Mouse (Mus musculus) MEL (cell line): Measurements from ENCODE around the gene L3mbtl4. TPM values are rescaled to one million over a fixed set of nuclear protein-coding genes. Genes with fewer than 3 reads are reported as not detected.

Source experiments
- DNase-seq: peaks from one replicate; pipeline ENCODE4 v3.0.0; 2011; ENCODE audit warnings: low read depth, low spot score
- H3K27ac ChIP-seq: 2 replicates; pipeline ENCODE4 v1.5.1; 2012; ENCODE audit warnings: low read depth, mild to moderate bottlenecking, control low read depth, low read length, moderate library complexity; ENCODE audit not compliant: control insufficient read depth
- H3K27me3 ChIP-seq, 2 experiments: fragments of 150-350 bp in 1 of 2; sonication (generic) in 1 of 2; 2 replicates each; pipeline ENCODE4 v1.6.1; 2012; ENCODE audit warnings: low read length in 2 of 2, mild to moderate bottlenecking in 2 of 2, improper control_type of control experiment in 1 of 2, moderate library complexity in 1 of 2; ENCODE audit not compliant: insufficient read depth in 2 of 2, control insufficient read depth in 1 of 2
- H3K36me3 ChIP-seq, 2 experiments: 2 replicates each; pipeline ENCODE4 v1.6.1; 2012 to 2014; ENCODE audit warnings: low read length in 2 of 2, improper control_type of control experiment in 1 of 2, inconsistent platforms in 1 of 2, mild to moderate bottlenecking in 1 of 2; ENCODE audit not compliant: insufficient read depth in 2 of 2, control insufficient read depth in 1 of 2
- H3K4me1 ChIP-seq, 2 experiments: fragments of 150-350 bp in 1 of 2; sonication (generic) in 1 of 2; 2 replicates each; pipeline ENCODE4 v1.6.1; 2012; ENCODE audit warnings: low read length in 2 of 2, improper control_type of control experiment in 1 of 2, mild to moderate bottlenecking in 1 of 2; ENCODE audit not compliant: insufficient read depth in 2 of 2, control insufficient read depth in 1 of 2
- H3K4me3 ChIP-seq, 2 experiments: fragments of 150-350 bp in 1 of 2; sonication (generic) in 1 of 2; 2 replicates each; pipeline ENCODE4 v1.5.1; 2012; ENCODE audit warnings: low read depth in 2 of 2, low read length in 2 of 2, mild to moderate bottlenecking in 2 of 2, moderate library complexity in 2 of 2, control low read depth in 1 of 2, improper control_type of control experiment in 1 of 2; ENCODE audit not compliant: control insufficient read depth in 1 of 2, insufficient read depth in 1 of 2
- H3K79me2 ChIP-seq: 2 replicates; pipeline ENCODE4 v1.6.1; 2012; ENCODE audit warnings: mild to moderate bottlenecking, low read length, moderate library complexity; ENCODE audit not compliant: control insufficient read depth, poor library complexity, insufficient read depth
- H3K9ac ChIP-seq: 2 replicates; pipeline ENCODE4 v1.6.1; 2012; ENCODE audit warnings: low read depth, mild to moderate bottlenecking, control low read depth, low read length, moderate library complexity; ENCODE audit not compliant: control insufficient read depth, poor library complexity, severe bottlenecking
- H3K9me3 ChIP-seq: fragments of 150-350 bp; sonication (generic); replicated peaks from 2 replicates; pipeline ENCODE4 v1.6.1; 2012; ENCODE audit warnings: mild to moderate bottlenecking, low read length, improper control_type of control experiment, moderate library complexity; ENCODE audit not compliant: insufficient read depth
- CHD1 ChIP-seq: IDR thresholded peaks from 2 replicates; pipeline ENCODE4 v1.6.1; 2012; ENCODE audit warnings: low read depth, mild to moderate bottlenecking, inconsistent platforms, low read length, improper control_type of control experiment
- CHD2 ChIP-seq: IDR thresholded peaks from 2 replicates; pipeline ENCODE4 v1.6.1; 2011; ENCODE audit warnings: low read length, improper control_type of control experiment
- CTCF ChIP-seq, 3 experiments: IDR thresholded peaks in 2 of 3; conservative IDR thresholded peaks in 1 of 3; 2 replicates each; pipeline ENCODE4 v1.5.1; 2011 to 2012; ENCODE audit warnings: low read length in 3 of 3, low read depth in 2 of 3, mild to moderate bottlenecking in 2 of 3, improper control_type of control experiment in 1 of 3, inconsistent platforms in 1 of 3, mixed read lengths in 1 of 3, moderate library complexity in 1 of 3; ENCODE audit not compliant: control insufficient read depth in 1 of 3, insufficient read depth in 1 of 3, poor library complexity in 1 of 3, severe bottlenecking in 1 of 3
- GABPA ChIP-seq: IDR thresholded peaks from 2 replicates; pipeline ENCODE4 v1.6.1; 2012; ENCODE audit warnings: low read depth, mild to moderate bottlenecking, inconsistent platforms, low read length, improper control_type of control experiment, moderate library complexity
- HCFC1 ChIP-seq: IDR thresholded peaks from 2 replicates; pipeline ENCODE4 v1.6.1; 2012; ENCODE audit warnings: low read depth, mild to moderate bottlenecking, inconsistent platforms, low read length, improper control_type of control experiment, moderate library complexity
- JUND ChIP-seq: IDR thresholded peaks from 2 replicates; pipeline ENCODE4 v1.6.1; 2011; ENCODE audit warnings: low read depth, mild to moderate bottlenecking, improper control_type of control experiment, low read length
- KAT2A ChIP-seq: conservative IDR thresholded peaks from 2 replicates; pipeline ENCODE4 v1.6.1; 2012; ENCODE audit warnings: low read depth, low read length, improper control_type of control experiment, inconsistent platforms
- MAFK ChIP-seq: IDR thresholded peaks from 2 replicates; pipeline ENCODE4 v1.6.1; 2011; ENCODE audit warnings: low read depth, mild to moderate bottlenecking, low read length, improper control_type of control experiment, borderline replicate concordance
- MAZ ChIP-seq: IDR thresholded peaks from 2 replicates; pipeline ENCODE4 v1.6.1; 2012; ENCODE audit warnings: low read depth, mild to moderate bottlenecking, inconsistent platforms, low read length, improper control_type of control experiment
- MEF2A ChIP-seq: IDR thresholded peaks from 2 replicates; pipeline ENCODE4 v1.6.1; 2014; ENCODE audit warnings: low read depth, mild to moderate bottlenecking, inconsistent platforms, low read length, improper control_type of control experiment; ENCODE audit not compliant: poor library complexity, insufficient replicate concordance, severe bottlenecking; ENCODE audit errors: extremely low read depth
- MYB ChIP-seq: IDR thresholded peaks from 2 replicates; pipeline ENCODE4 v1.6.1; 2011; ENCODE audit warnings: mild to moderate bottlenecking, low read depth, low read length, improper control_type of control experiment
- MYC ChIP-seq: IDR thresholded peaks from 2 replicates; pipeline ENCODE4 v1.6.1; 2011; ENCODE audit warnings: low read depth, mild to moderate bottlenecking, low read length, improper control_type of control experiment, moderate library complexity
- NELFE ChIP-seq: IDR thresholded peaks from 2 replicates; pipeline ENCODE4 v1.6.1; 2011; ENCODE audit warnings: low read depth, low read length, improper control_type of control experiment
- NRF1 ChIP-seq: IDR thresholded peaks from 2 replicates; pipeline ENCODE4 v1.6.1; 2014; ENCODE audit warnings: low read depth, mild to moderate bottlenecking, inconsistent platforms, low read length, improper control_type of control experiment, moderate library complexity; ENCODE audit not compliant: poor library complexity, insufficient read depth, severe bottlenecking
- POLR2AphosphoS2 ChIP-seq: IDR thresholded peaks from 2 replicates; pipeline ENCODE4 v1.6.1; 2011; ENCODE audit warnings: low read length, improper control_type of control experiment
- SIN3A ChIP-seq: IDR thresholded peaks from 2 replicates; pipeline ENCODE4 v1.6.1; 2012; ENCODE audit warnings: low read length, improper control_type of control experiment, inconsistent platforms
- SMC3 ChIP-seq: IDR thresholded peaks from 2 replicates; pipeline ENCODE4 v1.6.1; 2011; ENCODE audit warnings: low read depth, low read length, improper control_type of control experiment
- TAL1 ChIP-seq: IDR thresholded peaks from 2 replicates; pipeline ENCODE4 v1.6.1; 2012; ENCODE audit warnings: mild to moderate bottlenecking, inconsistent platforms, low read length, moderate library complexity, mixed read lengths
- TBP ChIP-seq: IDR thresholded peaks from 2 replicates; pipeline ENCODE4 v1.8.0; 2011; ENCODE audit warnings: low read depth, low read length, improper control_type of control experiment
- USF2 ChIP-seq, 2 experiments: IDR thresholded peaks; 2 replicates each; pipeline ENCODE4 v1.6.1; 2011 to 2012; ENCODE audit warnings: improper control_type of control experiment in 2 of 2, low read length in 2 of 2, borderline replicate concordance in 1 of 2, inconsistent platforms in 1 of 2, low read depth in 1 of 2, mild to moderate bottlenecking in 1 of 2; ENCODE audit not compliant: insufficient read depth in 1 of 2
- polyA plus RNA-seq, 2 experiments: library from polyadenylated mRNA; stranded (reverse) in 1 of 2; unstranded in 1 of 2; fragments of >175 nt in 1 of 2; fragments of >200 nt in 1 of 2; gene quantifications; 2 replicates each; pipeline versions ENCODE4 v1.2.1 to v1.2.4; 2012; ENCODE audit warnings: low replicate concordance in 2 of 2, low read depth in 1 of 2; ENCODE audit not compliant: insufficient read length in 2 of 2, insufficient read depth in 1 of 2, missing spikeins in 1 of 2
- total RNA-seq: library from RNA; depleted of rRNA; stranded (reverse); fragments of 300-350 nt; gene quantifications from 2 replicates; pipeline ENCODE4 v1.2.3, GENCODE M21; 2012

L3mbtl4 gene
- total and polyA plus RNA-seq, 3 experiments = not detected

DNA sequence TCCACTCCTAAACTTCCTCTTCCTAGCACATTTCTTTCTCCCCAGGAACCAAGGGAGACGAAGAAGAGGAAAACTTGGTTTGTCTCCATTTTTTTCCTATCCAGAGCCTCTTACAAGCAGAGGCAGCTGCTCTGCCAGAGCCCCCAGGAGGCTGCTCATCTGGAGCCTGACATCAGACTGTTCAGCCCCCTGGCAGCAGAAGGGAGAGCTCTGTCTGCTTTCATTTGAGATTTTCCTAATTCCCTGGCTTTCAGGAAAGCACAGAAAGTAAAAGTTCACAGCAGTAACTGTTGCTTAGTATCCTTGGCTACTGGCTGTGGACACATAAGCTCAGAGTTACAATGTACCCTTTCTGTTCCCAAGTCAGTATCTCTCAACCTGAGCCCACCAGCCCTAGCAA lies 474.7 kb downstream of the L3mbtl4 start:
- no peaks in the 10 kb centered on the region for H3K4me1 ChIP-seq
- H3K9ac ChIP-seq = no peak overlapping the region
- no peak overlapping the region for H3K4me3 ChIP-seq
- H3K27ac ChIP-seq = no peak overlapping the region
- no peak for TF ChIP-seq CTCF (IDR thresholded peaks at IDR 0.05 in 2 of 3, conservative IDR thresholded peaks at IDR 0.05 in 1 of 3; ENCODE audit: control insufficient read depth in 1 of 3, insufficient read depth in 1 of 3, low read depth in 2 of 3, low read length in 3 of 3, poor library complexity in 1 of 3, severe bottlenecking in 1 of 3)
- no peak for TF ChIP-seq MYB
- no peak for TF ChIP-seq NRF1
- no peak for TF ChIP-seq TBP
- TF ChIP-seq TAL1 = no peak
- TF ChIP-seq KAT2A = no peak
- no peak for TF ChIP-seq USF2 (IDR thresholded peaks at IDR 0.05; ENCODE audit: borderline replicate concordance in 1 of 2, insufficient read depth in 1 of 2, low read depth in 1 of 2, low read length in 2 of 2)
- no peak for TF ChIP-seq NELFE
- no peak for TF ChIP-seq MAFK
- no peak for TF ChIP-seq CHD2
- TF ChIP-seq POLR2AphosphoS2 = no peak
- no peak for TF ChIP-seq JUND
- TF ChIP-seq MAZ = no peak
- H3K27me3 ChIP-seq = no peaks in the 10 kb centered on the region
- no peak for DNase-seq
- H3K36me3 ChIP-seq = no peaks in the 10 kb centered on the region
- H3K9me3 ChIP-seq = no peaks in the 10 kb centered on the region
- no peaks in the 10 kb centered on the region for H3K79me2 ChIP-seq

DNA sequence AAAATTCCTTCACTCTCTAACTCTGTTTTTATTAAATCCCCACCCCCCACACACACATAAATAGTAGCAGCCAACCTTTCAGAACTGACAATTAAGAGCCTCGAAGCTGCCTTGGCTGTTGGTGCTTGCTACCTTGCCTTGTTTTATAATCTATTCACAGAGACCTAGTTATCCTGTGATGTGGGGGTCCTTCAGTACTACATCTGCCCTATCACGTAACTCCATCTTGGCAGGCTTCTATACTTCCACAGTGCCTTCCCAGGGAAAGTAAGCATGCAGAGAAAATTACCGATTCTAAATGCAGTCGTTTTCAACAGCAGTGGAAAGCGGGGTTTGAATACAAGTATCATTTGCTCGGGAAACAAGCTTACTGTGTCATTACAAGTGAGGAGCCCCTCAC lies 476.9 kb downstream of the L3mbtl4 start:
- Histone ChIP-seq H3K4me1 (no peaks in the 10 kb centered on the region), H3K9ac (no peak overlapping the region), H3K27me3 (no peaks in the 10 kb centered on the region), H3K79me2 (no peaks in the 10 kb centered on the region), H3K4me3 (no peak overlapping the region), H3K27ac (no peak overlapping the region), H3K36me3 (no peaks in the 10 kb centered on the region), H3K9me3 (no peaks in the 10 kb centered on the region)
- DNase-seq = no peak
- TF ChIP-seq NRF1 (no peak), HCFC1 (no peak), CHD1 (no peak), GABPA (no peak), MYC (no peak), SMC3 (no peak), KAT2A (no peak), SIN3A (no peak), MEF2A (no peak), NELFE (no peak), USF2 (IDR thresholded peaks at IDR 0.05; ENCODE audit: borderline replicate concordance in 1 of 2, insufficient read depth in 1 of 2, low read depth in 1 of 2, low read length in 2 of 2) (no peak)
